Mouse (Mus musculus) limb, embryonic 15.5 days (tissue): ENCODE results near the gene Slit1. TPM values are rescaled to one million over a fixed set of nuclear protein-coding genes. Genes with fewer than 3 reads are reported as not detected.

Experiments used
- ATAC-seq: fragments of 200-750 bp; cut with Nextera tagmentation; 2 replicates; pipeline ENCODE4 v1.8.0; 2017; ENCODE audit warnings: low read depth, moderate TSS enrichment; ENCODE audit not compliant: insufficient number of reproducible peaks, low FRiP score, low TSS enrichment
- H3K27ac ChIP-seq: fragments of 300-500 bp; sonication (generic); 2 replicates; pipeline ENCODE4 v1.5.1; 2015; ENCODE audit warnings: moderate library complexity, mild to moderate bottlenecking, inconsistent platforms
- H3K27me3 ChIP-seq: fragments of 300-500 bp; sonication (generic); 2 replicates; pipeline ENCODE4 v1.6.1; 2015; ENCODE audit warnings: inconsistent platforms
- H3K36me3 ChIP-seq: fragments of 300-500 bp; sonication (generic); 2 replicates; pipeline ENCODE4 v1.6.1; 2015; ENCODE audit warnings: inconsistent platforms
- H3K4me1 ChIP-seq: fragments of 300-500 bp; sonication (generic); 2 replicates; pipeline ENCODE4 v1.6.1; 2015; ENCODE audit warnings: inconsistent platforms
- H3K4me2 ChIP-seq: fragments of 300-500 bp; sonication (generic); 2 replicates; pipeline ENCODE4 v1.6.1; 2015; ENCODE audit warnings: mild to moderate bottlenecking, inconsistent platforms
- H3K4me3 ChIP-seq: fragments of 300-500 bp; sonication (generic); 2 replicates; pipeline ENCODE4 v1.5.1; 2015; ENCODE audit warnings: mild to moderate bottlenecking, inconsistent platforms
- H3K9ac ChIP-seq: fragments of 300-500 bp; sonication (generic); 2 replicates; pipeline ENCODE4 v1.6.1; 2015; ENCODE audit warnings: inconsistent platforms
- H3K9me3 ChIP-seq: fragments of 300-500 bp; sonication (generic); 2 replicates; pipeline ENCODE4 v1.6.1; 2016; ENCODE audit warnings: inconsistent platforms
- WGBS: fragments of 180-500 bp; shearing (Covaris S2); methylation state at CpG from one replicate; pipeline ENCODE4 v1.1.7; 2015; 5-methylcytosine and 5-hydroxymethylcytosine counted together
- polyA plus RNA-seq: library from polyadenylated mRNA; unstranded; fragments of >200 nt; fragmentation: Nextera tagmentation; extraction: Ambion mirVana; gene quantifications from 2 replicates; pipeline ENCODE4 v1.2.1, GENCODE M21; 2015

The Slit1 gene
- polyA plus RNA-seq, 1 experiment from 2014 or later = 0.28 TPM

GRCm38 (mm10) chr19:41697807-41698515, 45.5 kb downstream of the Slit1 start:
- WGBS = 47% methylated on average over 6 of the region's 6 CpGs
- Histone ChIP-seq H3K4me3 (no peak overlapping the region), H3K9ac (no peak overlapping the region), H3K4me2 (no peak overlapping the region), H3K9me3 (no peaks in the 10 kb centered on the region), H3K27ac (no peak overlapping the region), H3K27me3 (peaks cover 15% of the 10 kb centered on the region; the same call in 1 of the 2 replicates), H3K36me3 (no peaks in the 10 kb centered on the region), H3K4me1 (0 out of 2 replicates have a peak, but pooled peaks cover 5% of the 10 kb centered on the region)
- 0 out of 2 replicates have a peak, but pooled peaks have one; percentile 11 for ATAC-seq

- Histone ChIP-seq H3K4me2 (no peak overlapping the region), H3K4me1 (0 out of 2 replicates have a peak, but pooled peaks cover 5% of the 10 kb centered on the region), H3K27ac (no peak overlapping the region), H3K36me3 (no peaks in the 10 kb centered on the region), H3K4me3 (no peak overlapping the region), H3K9me3 (no peaks in the 10 kb centered on the region), H3K27me3 (peaks cover 15% of the 10 kb centered on the region; the same call in 1 of the 2 replicates), H3K9ac (no peak overlapping the region)
- WGBS = 39% methylated on average over 9 of the region's 9 CpGs
- ATAC-seq = no peak
Observed at GRCm38 (mm10) chr19:41697111-41697806, 46.2 kb downstream of the Slit1 start.

- H3K27ac ChIP-seq = no peak overlapping the region
- H3K9ac ChIP-seq = no peak overlapping the region
- H3K36me3 ChIP-seq = no peaks in the 10 kb centered on the region
- no peak for ATAC-seq
- H3K4me1 ChIP-seq = 0 out of 2 replicates have a peak, but pooled peaks cover 5% of the 10 kb centered on the region
- H3K4me2 ChIP-seq = no peak overlapping the region
- H3K27me3 ChIP-seq = peaks cover 15% of the 10 kb centered on the region; the same call in 1 of the 2 replicates
- 69% methylated on average over 9 of the region's 9 CpGs for WGBS
- H3K9me3 ChIP-seq = no peaks in the 10 kb centered on the region
- no peak overlapping the region for H3K4me3 ChIP-seq
Observed at GRCm38 (mm10) chr19:41696443-41696842, 47.0 kb downstream of the Slit1 start.

- no peaks in the 10 kb centered on the region for H3K36me3 ChIP-seq
- no peak for ATAC-seq
- WGBS = 73% methylated on average over 6 of the region's 6 CpGs
- no peak overlapping the region for H3K9ac ChIP-seq
- 0 out of 2 replicates have a peak, but pooled peaks cover 5% of the 10 kb centered on the region for H3K4me1 ChIP-seq
- no peak overlapping the region for H3K4me3 ChIP-seq
- H3K27ac ChIP-seq = no peak overlapping the region
- H3K9me3 ChIP-seq = no peaks in the 10 kb centered on the region
- peaks cover 15% of the 10 kb centered on the region; the same call in 1 of the 2 replicates for H3K27me3 ChIP-seq
- H3K4me2 ChIP-seq = no peak overlapping the region
Observed at GRCm38 (mm10) chr19:41695046-41695445, 48.4 kb downstream of the Slit1 start.

- ATAC-seq = no peak
- Histone ChIP-seq H3K4me2 (no peak overlapping the region), H3K9me3 (no peaks in the 10 kb centered on the region), H3K27ac (no peak overlapping the region), H3K4me3 (no peak overlapping the region), H3K9ac (no peak overlapping the region), H3K4me1 (0 out of 2 replicates have a peak, but pooled peaks cover 5% of the 10 kb centered on the region), H3K27me3 (peaks cover 16% of the 10 kb centered on the region; the same call in 1 of the 2 replicates), H3K36me3 (no peaks in the 10 kb centered on the region)
- 71% methylated on average over 9 of the region's 9 CpGs for WGBS
Observed at GRCm38 (mm10) chr19:41694610-41695009, 48.9 kb downstream of the Slit1 start.

GRCm38 (mm10) chr19:41693727-41694126, 49.7 kb downstream of the Slit1 start:
- 32% methylated on average over 5 of the region's 5 CpGs for WGBS
- H3K27me3 ChIP-seq = peaks cover 14% of the 10 kb centered on the region; the same call in 1 of the 2 replicates
- no peak for ATAC-seq

GRCm38 (mm10) chr19:41690064-41690463, 53.4 kb downstream of the Slit1 start:
- 0 out of 2 replicates have a peak, but pooled peaks cover 5% of the 10 kb centered on the region for H3K4me1 ChIP-seq
- H3K9ac ChIP-seq = no peak overlapping the region
- H3K27ac ChIP-seq = no peak overlapping the region
- H3K27me3 ChIP-seq = peaks cover 14% of the 10 kb centered on the region; the same call in 1 of the 2 replicates
- no peak overlapping the region for H3K4me2 ChIP-seq
- no peak for ATAC-seq
- no peak overlapping the region for H3K4me3 ChIP-seq
- no peaks in the 10 kb centered on the region for H3K36me3 ChIP-seq
- H3K9me3 ChIP-seq = no peaks in the 10 kb centered on the region
- WGBS = 57% methylated on average over 10 of the region's 10 CpGs

More at GRCm38 (mm10) chr19:41693727-41694126, 49.7 kb downstream of the Slit1 start:
- H3K9ac ChIP-seq = no peak overlapping the region
- H3K4me1 ChIP-seq = 0 out of 2 replicates have a peak, but pooled peaks cover 5% of the 10 kb centered on the region
- no peaks in the 10 kb centered on the region for H3K36me3 ChIP-seq
- H3K4me3 ChIP-seq = no peak overlapping the region
- no peak overlapping the region for H3K4me2 ChIP-seq
- H3K9me3 ChIP-seq = no peaks in the 10 kb centered on the region
- H3K27ac ChIP-seq = no peak overlapping the region

- Histone ChIP-seq H3K9me3 (no peaks in the 10 kb centered on the region), H3K9ac (no peak overlapping the region), H3K27me3 (peaks cover 13% of the 10 kb centered on the region; the same call in 1 of the 2 replicates), H3K4me2 (no peak overlapping the region), H3K27ac (no peak overlapping the region), H3K4me3 (no peak overlapping the region), H3K36me3 (no peaks in the 10 kb centered on the region), H3K4me1 (no peaks in the 10 kb centered on the region)
- 54% methylated on average over 13 of the region's 13 CpGs for WGBS
- ATAC-seq = no peak
Observed at GRCm38 (mm10) chr19:41688251-41688650, 55.2 kb downstream of the Slit1 start.

- Histone ChIP-seq H3K9ac (no peak overlapping the region), H3K27ac (no peak overlapping the region), H3K9me3 (no peaks in the 10 kb centered on the region), H3K27me3 (peaks cover 9% of the 10 kb centered on the region; the same call in 1 of the 2 replicates), H3K4me3 (no peak overlapping the region), H3K4me2 (no peak overlapping the region), H3K4me1 (no peaks in the 10 kb centered on the region), H3K36me3 (no peaks in the 10 kb centered on the region)
- WGBS = 80% methylated on average over 8 of the region's 8 CpGs
- ATAC-seq = no peak
Observed at GRCm38 (mm10) chr19:41687836-41688235, 55.6 kb downstream of the Slit1 start.

GRCm38 (mm10) chr19:41686194-41686593, 57.3 kb downstream of the Slit1 start:
- no peaks in the 10 kb centered on the region for H3K36me3 ChIP-seq
- no peak for ATAC-seq
- 90% methylated on average over 2 of the region's 2 CpGs for whole genome bisulfite sequencing

GRCm38 (mm10) chr19:41685453-41686086, 57.9 kb downstream of the Slit1 start:
- H3K4me2 ChIP-seq = no peak overlapping the region
- no peak overlapping the region for H3K9ac ChIP-seq
- no peak for ATAC-seq
- no peak overlapping the region for H3K27ac ChIP-seq
- no peak overlapping the region for H3K4me3 ChIP-seq
- WGBS = 73% methylated on average over 13 of the region's 13 CpGs
- H3K36me3 ChIP-seq = no peaks in the 10 kb centered on the region
- no peaks in the 10 kb centered on the region for H3K9me3 ChIP-seq
- H3K27me3 ChIP-seq = peaks cover 9% of the 10 kb centered on the region; the same call in 1 of the 2 replicates
- no peaks in the 10 kb centered on the region for H3K4me1 ChIP-seq

More at GRCm38 (mm10) chr19:41686194-41686593, 57.3 kb downstream of the Slit1 start:
- H3K27ac ChIP-seq = no peak overlapping the region
- H3K4me1 ChIP-seq = no peaks in the 10 kb centered on the region
- no peak overlapping the region for H3K4me2 ChIP-seq
- H3K9me3 ChIP-seq = no peaks in the 10 kb centered on the region
- peaks cover 9% of the 10 kb centered on the region; the same call in 1 of the 2 replicates for H3K27me3 ChIP-seq
- H3K9ac ChIP-seq = no peak overlapping the region
- no peak overlapping the region for H3K4me3 ChIP-seq
